Mouse (Mus musculus): ENCODE data around the gene Ccdc28b.

GRCm38 (mm10) chr4:129672878-129673449 is 49.2 kb upstream of the Ccdc28b start:
- TF ChIP-seq POLR2A (IDR thresholded peaks at IDR 0.05; ENCODE audit: borderline replicate concordance, extremely low read depth, low read depth, low read length) (no peak), CTCF (IDR thresholded peaks at IDR 0.05; ENCODE audit: insufficient read depth, low read length) (no peak)

Data from lung, adult 2 months (tissue).